Mouse (Mus musculus): ENCODE results near the gene Trp73.

Gene Trp73

GRCm38 (mm10) chr4:154042577-154042976 is 97.4 kb downstream of the Trp73 start, which contains the start of gene Ccdc27:
Ccdc27 (minus strand) TSS chr4:154042677.
- DNase-seq (ENCODE audit: low spot score in 2 of 2) = no peak

- DNase-seq (ENCODE audit: low spot score in 2 of 2) = no peak
Observed at GRCm38 (mm10) chr4:154037123-154037522, 102.9 kb downstream of the Trp73 start.

- no peak for DNase-seq (ENCODE audit: low spot score in 2 of 2)
Observed at GRCm38 (mm10) chr4:154028646-154029045, 111.4 kb downstream of the Trp73 start.

GRCm38 (mm10) chr4:154028066-154028465 is 111.9 kb downstream of the Trp73 start:
- no peak for DNase-seq (ENCODE audit: low spot score in 2 of 2)

- no peak for DNase-seq (ENCODE audit: low spot score in 2 of 2)
Observed at GRCm38 (mm10) chr4:154026441-154026761, 113.6 kb downstream of the Trp73 start.

GRCm38 (mm10) chr4:154025641-154026440 is 114.2 kb downstream of the Trp73 start, which contains the start of gene Smim1:
Smim1 (minus strand) TSS chr4:154026230.
- DNase-seq (ENCODE audit: low spot score in 2 of 2) = peak; percentile 76 to 84

GRCm38 (mm10) chr4:154024729-154025521 is 115.1 kb downstream of the Trp73 start:
- DNase-seq (ENCODE audit: low spot score in 2 of 2) = peak in 1 of 2 experiments; percentile 40

GRCm38 (mm10) chr4:154023754-154024601 is 116.0 kb downstream of the Trp73 start:
- DNase-seq (ENCODE audit: low spot score in 2 of 2) = peak; percentile 75 to 80

- DNase-seq (ENCODE audit: low spot score in 2 of 2) = no peak
Observed at GRCm38 (mm10) chr4:154022844-154023243, 117.2 kb downstream of the Trp73 start.

GRCm38 (mm10) chr4:154022407-154022806 is 117.6 kb downstream of the Trp73 start:
- DNase-seq (ENCODE audit: low spot score in 2 of 2) = no peak

- no peak for DNase-seq (ENCODE audit: low spot score in 2 of 2)
Observed at GRCm38 (mm10) chr4:154021432-154021831, 118.6 kb downstream of the Trp73 start.

GRCm38 (mm10) chr4:154019571-154019970 is 120.4 kb downstream of the Trp73 start:
- peak; percentile 64 to 82 for DNase-seq (ENCODE audit: low spot score in 2 of 2)

- no peak for DNase-seq (ENCODE audit: low spot score in 2 of 2)
Observed at GRCm38 (mm10) chr4:154015476-154015875, 124.5 kb downstream of the Trp73 start.

- peak; percentile 25 to 72 for DNase-seq (ENCODE audit: low spot score in 2 of 2)
Observed at GRCm38 (mm10) chr4:154012132-154012882, 127.7 kb downstream of the Trp73 start.

GRCm38 (mm10) chr4:154011646-154012089 is 128.3 kb downstream of the Trp73 start, which contains the start of gene Lrrc47:
Lrrc47 (plus strand) TSS chr4:154011731.
- peak; percentile 80 to 88 for DNase-seq (ENCODE audit: low spot score in 2 of 2)

- no peak for DNase-seq (ENCODE audit: low spot score in 2 of 2)
Observed at GRCm38 (mm10) chr4:154010907-154011645, 128.9 kb downstream of the Trp73 start.

GRCm38 (mm10) chr4:154007759-154008158 is 132.2 kb downstream of the Trp73 start:
- no peak for DNase-seq (ENCODE audit: low spot score in 2 of 2)

- DNase-seq (ENCODE audit: low spot score in 2 of 2) = no peak
Observed at GRCm38 (mm10) chr4:154006264-154006663, 133.7 kb downstream of the Trp73 start.

Measured in spleen, postnatal 4 days (tissue).